Mouse (Mus musculus): ENCODE measurements around the gene Mapk8ip3. TPM values are rescaled to one million over a fixed set of nuclear protein-coding genes. Genes with fewer than 3 reads are reported as not detected.

Gene Mapk8ip3
- 157 and 167 TPM in 2 replicates for polyA plus RNA-seq (2012; rRNA removed)

GRCm38 (mm10) chr17:24936259-24937237, at the start of gene Mapk8ip3:
Gene Mapk8ip3, minus strand, starts transcription at chr17:24936977.

GRCm38 (mm10) chr17:24960135-24960851, 23.5 kb upstream of the Mapk8ip3 start, which contains the start of gene Jpt2:
Gene Jpt2, minus strand, starts transcription at chr17:24960689.

GRCm38 (mm10) chr17:24896241-24896992, 40.4 kb downstream of the Mapk8ip3 start, which contains the start of gene Nme3:
Gene Nme3, plus strand, starts transcription at chr17:24896500.

GRCm38 (mm10) chr17:24894995-24895547, 41.7 kb downstream of the Mapk8ip3 start, which contains the start of the genes Eme2 and Mrps34:
Gene Eme2, minus strand, starts transcription at chr17:24895087.
Gene Mrps34, plus strand, starts transcription at chr17:24895116.

GRCm38 (mm10) chr17:24886134-24886931, 50.4 kb downstream of the Mapk8ip3 start, which contains the start of the genes Nubp2 and Spsb3:
Gene Nubp2, minus strand, starts transcription at chr17:24886349.
Gene Spsb3, plus strand, starts transcription at chr17:24886643.

GRCm38 (mm10) chr17:24865776-24866175, 71.0 kb downstream of the Mapk8ip3 start, which contains the start of gene Igfals:
Gene Igfals, plus strand, starts transcription at chr17:24865997.

GRCm38 (mm10) chr17:24850065-24850772, 86.6 kb downstream of the Mapk8ip3 start, which contains the start of gene Fahd1:
Gene Fahd1, minus strand, starts transcription at chr17:24850364.

Other genes starting within 250 kb of the Mapk8ip3 start
- gene Syngr3, start 247.0 kb downstream of the Mapk8ip3 start, polyA plus RNA-seq (2012; rRNA removed) = 4.9 and 6.7 TPM in 2 replicates
- gene Gfer, start 240.8 kb downstream of the Mapk8ip3 start, polyA plus RNA-seq (2012; rRNA removed) = 30.2 and 39.5 TPM in 2 replicates
- 6.4 and 7.1 TPM in 2 replicates for gene Noxo1, start 240.7 kb downstream of the Mapk8ip3 start, polyA plus RNA-seq (2012; rRNA removed)
- 66.5 and 85.6 TPM in 2 replicates for gene Tbl3, start 229.3 kb downstream of the Mapk8ip3 start, polyA plus RNA-seq (2012; rRNA removed)
- gene Rnf151, start 218.9 kb downstream of the Mapk8ip3 start, polyA plus RNA-seq (2012; rRNA removed) = 0.63 and 0.70 TPM in 2 replicates
- gene Rps2, start 218.9 kb downstream of the Mapk8ip3 start, polyA plus RNA-seq (2012; rRNA removed) = 2,876 and 3,382 TPM in 2 replicates
- gene Ndufb10, start 212.5 kb downstream of the Mapk8ip3 start, polyA plus RNA-seq (2012; rRNA removed) = 177 and 184 TPM in 2 replicates
- gene Rpl3l, start 209.2 kb downstream of the Mapk8ip3 start, polyA plus RNA-seq (2012; rRNA removed) = 0.07 TPM in 1 of 2 replicates, not detected in the other
- 27.4 and 35.8 TPM in 2 replicates for gene Msrb1, start 200.3 kb downstream of the Mapk8ip3 start, polyA plus RNA-seq (2012; rRNA removed)
- gene Hs3st6, start 184.0 kb downstream of the Mapk8ip3 start, polyA plus RNA-seq (2012; rRNA removed) = 0.42 and 0.88 TPM in 2 replicates
- gene Meiob, start 132.7 kb downstream of the Mapk8ip3 start, polyA plus RNA-seq (2012; rRNA removed) = 0.12 and 0.19 TPM in 2 replicates
- 22.7 and 23.0 TPM in 2 replicates for gene Hagh, start 96.8 kb downstream of the Mapk8ip3 start, polyA plus RNA-seq (2012; rRNA removed)
- 15.9 and 17.5 TPM in 2 replicates for gene Fahd1, start 86.6 kb downstream of the Mapk8ip3 start, polyA plus RNA-seq (2012; rRNA removed)
- 0.09 and 0.22 TPM in 2 replicates for gene Igfals, start 71.0 kb downstream of the Mapk8ip3 start, polyA plus RNA-seq (2012; rRNA removed)
- gene Nubp2, start 50.6 kb downstream of the Mapk8ip3 start, polyA plus RNA-seq (2012; rRNA removed) = 28.1 and 32.5 TPM in 2 replicates
- gene Spsb3, start 50.3 kb downstream of the Mapk8ip3 start, polyA plus RNA-seq (2012; rRNA removed) = 28.8 and 42.0 TPM in 2 replicates
- gene Eme2, start 41.9 kb downstream of the Mapk8ip3 start, polyA plus RNA-seq (2012; rRNA removed) = 34.6 and 35.0 TPM in 2 replicates
- 85.7 and 98.3 TPM in 2 replicates for gene Mrps34, start 41.9 kb downstream of the Mapk8ip3 start, polyA plus RNA-seq (2012; rRNA removed)
- 48.4 and 48.7 TPM in 2 replicates for gene Nme3, start 40.5 kb downstream of the Mapk8ip3 start, polyA plus RNA-seq (2012; rRNA removed)
- 132 and 152 TPM in 2 replicates for gene Jpt2, start 23.7 kb upstream of the Mapk8ip3 start, polyA plus RNA-seq (2012; rRNA removed)
- 28.7 and 36.2 TPM in 2 replicates for gene Cramp1l, start 78.8 kb upstream of the Mapk8ip3 start, polyA plus RNA-seq (2012; rRNA removed)
- gene Ift140, start 79.1 kb upstream of the Mapk8ip3 start, polyA plus RNA-seq (2012; rRNA removed) = 16.7 and 23.6 TPM in 2 replicates
- 4.2 and 7.3 TPM in 2 replicates for gene Tmem204, start 146.6 kb upstream of the Mapk8ip3 start, polyA plus RNA-seq (2012; rRNA removed)
- 31.8 and 44.2 TPM in 2 replicates for gene Telo2, start 179.0 kb upstream of the Mapk8ip3 start, polyA plus RNA-seq (2012; rRNA removed)
- gene Ptx4, start 183.8 kb upstream of the Mapk8ip3 start, polyA plus RNA-seq (2012; rRNA removed) = not detected in 2 replicates
- gene Clcn7, start 196.4 kb upstream of the Mapk8ip3 start, polyA plus RNA-seq (2012; rRNA removed) = 27.6 and 29.7 TPM in 2 replicates
- gene Ccdc154, start 225.5 kb upstream of the Mapk8ip3 start, polyA plus RNA-seq (2012; rRNA removed) = 0.02 TPM in 2 replicates
- gene Gm38655, start 238.5 kb upstream of the Mapk8ip3 start, polyA plus RNA-seq (2012; rRNA removed) = not detected in 2 replicates
- 28.6 and 42.4 TPM in 2 replicates for gene BC003965, start 247.6 kb upstream of the Mapk8ip3 start, polyA plus RNA-seq (2012; rRNA removed)

Measured in central nervous system, embryonic 11.5 days (tissue).